Mouse (Mus musculus) MEL (cell line): Measurements from ENCODE around the gene Mob3a. TPM values are rescaled to one million over a fixed set of nuclear protein-coding genes. Genes with fewer than 3 reads are reported as not detected.

Experiments used
- DNase-seq: peaks from one replicate; pipeline ENCODE4 v3.0.0; 2011; ENCODE audit warnings: low read depth, low spot score
- H3K27ac ChIP-seq: 2 replicates; pipeline ENCODE4 v1.5.1; 2012; ENCODE audit warnings: low read depth, mild to moderate bottlenecking, control low read depth, low read length, moderate library complexity; ENCODE audit not compliant: control insufficient read depth
- H3K27me3 ChIP-seq, 2 experiments: fragments of 150-350 bp in 1 of 2; sonication (generic) in 1 of 2; 2 replicates each; pipeline ENCODE4 v1.6.1; 2012; ENCODE audit warnings: low read length in 2 of 2, mild to moderate bottlenecking in 2 of 2, improper control_type of control experiment in 1 of 2, moderate library complexity in 1 of 2; ENCODE audit not compliant: insufficient read depth in 2 of 2, control insufficient read depth in 1 of 2
- H3K36me3 ChIP-seq, 2 experiments: 2 replicates each; pipeline ENCODE4 v1.6.1; 2012 to 2014; ENCODE audit warnings: low read length in 2 of 2, improper control_type of control experiment in 1 of 2, inconsistent platforms in 1 of 2, mild to moderate bottlenecking in 1 of 2; ENCODE audit not compliant: insufficient read depth in 2 of 2, control insufficient read depth in 1 of 2
- H3K4me1 ChIP-seq, 2 experiments: fragments of 150-350 bp in 1 of 2; sonication (generic) in 1 of 2; 2 replicates each; pipeline ENCODE4 v1.6.1; 2012; ENCODE audit warnings: low read length in 2 of 2, improper control_type of control experiment in 1 of 2, mild to moderate bottlenecking in 1 of 2; ENCODE audit not compliant: insufficient read depth in 2 of 2, control insufficient read depth in 1 of 2
- H3K4me3 ChIP-seq, 2 experiments: fragments of 150-350 bp in 1 of 2; sonication (generic) in 1 of 2; 2 replicates each; pipeline ENCODE4 v1.5.1; 2012; ENCODE audit warnings: low read depth in 2 of 2, low read length in 2 of 2, mild to moderate bottlenecking in 2 of 2, moderate library complexity in 2 of 2, control low read depth in 1 of 2, improper control_type of control experiment in 1 of 2; ENCODE audit not compliant: control insufficient read depth in 1 of 2, insufficient read depth in 1 of 2
- H3K79me2 ChIP-seq: 2 replicates; pipeline ENCODE4 v1.6.1; 2012; ENCODE audit warnings: mild to moderate bottlenecking, low read length, moderate library complexity; ENCODE audit not compliant: control insufficient read depth, poor library complexity, insufficient read depth
- H3K9ac ChIP-seq: 2 replicates; pipeline ENCODE4 v1.6.1; 2012; ENCODE audit warnings: low read depth, mild to moderate bottlenecking, control low read depth, low read length, moderate library complexity; ENCODE audit not compliant: control insufficient read depth, poor library complexity, severe bottlenecking
- H3K9me3 ChIP-seq: fragments of 150-350 bp; sonication (generic); replicated peaks from 2 replicates; pipeline ENCODE4 v1.6.1; 2012; ENCODE audit warnings: mild to moderate bottlenecking, low read length, improper control_type of control experiment, moderate library complexity; ENCODE audit not compliant: insufficient read depth
- BHLHE40 ChIP-seq: IDR thresholded peaks from 2 replicates; pipeline ENCODE4 v1.6.1; 2012; ENCODE audit warnings: low read depth, mild to moderate bottlenecking, inconsistent platforms, low read length, improper control_type of control experiment, borderline replicate concordance
- CHD2 ChIP-seq: IDR thresholded peaks from 2 replicates; pipeline ENCODE4 v1.6.1; 2011; ENCODE audit warnings: low read length, improper control_type of control experiment
- CTCF ChIP-seq, 3 experiments: IDR thresholded peaks in 2 of 3; conservative IDR thresholded peaks in 1 of 3; 2 replicates each; pipeline ENCODE4 v1.5.1; 2011 to 2012; ENCODE audit warnings: low read length in 3 of 3, low read depth in 2 of 3, mild to moderate bottlenecking in 2 of 3, improper control_type of control experiment in 1 of 3, inconsistent platforms in 1 of 3, mixed read lengths in 1 of 3, moderate library complexity in 1 of 3; ENCODE audit not compliant: control insufficient read depth in 1 of 3, insufficient read depth in 1 of 3, poor library complexity in 1 of 3, severe bottlenecking in 1 of 3
- E2F4 ChIP-seq: IDR thresholded peaks from 2 replicates; pipeline ENCODE4 v1.6.1; 2011; ENCODE audit warnings: low read depth, low read length, improper control_type of control experiment, borderline replicate concordance
- EP300 ChIP-seq, 2 experiments: IDR thresholded peaks; 2 replicates each; pipeline ENCODE4 v1.6.1; 2011; ENCODE audit warnings: improper control_type of control experiment in 2 of 2, low read length in 2 of 2, low read depth in 1 of 2, mild to moderate bottlenecking in 1 of 2
- GATA1 ChIP-seq: IDR thresholded peaks from 2 replicates; pipeline ENCODE4 v1.6.1; 2011; ENCODE audit warnings: low read depth, low read length, improper control_type of control experiment
- HCFC1 ChIP-seq: IDR thresholded peaks from 2 replicates; pipeline ENCODE4 v1.6.1; 2012; ENCODE audit warnings: low read depth, mild to moderate bottlenecking, inconsistent platforms, low read length, improper control_type of control experiment, moderate library complexity
- JUND ChIP-seq: IDR thresholded peaks from 2 replicates; pipeline ENCODE4 v1.6.1; 2011; ENCODE audit warnings: low read depth, mild to moderate bottlenecking, improper control_type of control experiment, low read length
- MAFK ChIP-seq: IDR thresholded peaks from 2 replicates; pipeline ENCODE4 v1.6.1; 2011; ENCODE audit warnings: low read depth, mild to moderate bottlenecking, low read length, improper control_type of control experiment, borderline replicate concordance
- MAX ChIP-seq: IDR thresholded peaks from 2 replicates; pipeline ENCODE4 v1.6.1; 2011; ENCODE audit warnings: low read length, improper control_type of control experiment
- MAZ ChIP-seq: IDR thresholded peaks from 2 replicates; pipeline ENCODE4 v1.6.1; 2012; ENCODE audit warnings: low read depth, mild to moderate bottlenecking, inconsistent platforms, low read length, improper control_type of control experiment
- MEF2A ChIP-seq: IDR thresholded peaks from 2 replicates; pipeline ENCODE4 v1.6.1; 2014; ENCODE audit warnings: low read depth, mild to moderate bottlenecking, inconsistent platforms, low read length, improper control_type of control experiment; ENCODE audit not compliant: poor library complexity, insufficient replicate concordance, severe bottlenecking; ENCODE audit errors: extremely low read depth
- MXI1 ChIP-seq: IDR thresholded peaks from 2 replicates; pipeline ENCODE4 v1.6.1; 2011; ENCODE audit warnings: mild to moderate bottlenecking, low read depth, low read length, improper control_type of control experiment
- MYB ChIP-seq: IDR thresholded peaks from 2 replicates; pipeline ENCODE4 v1.6.1; 2011; ENCODE audit warnings: mild to moderate bottlenecking, low read depth, low read length, improper control_type of control experiment
- MYC ChIP-seq: IDR thresholded peaks from 2 replicates; pipeline ENCODE4 v1.6.1; 2011; ENCODE audit warnings: low read depth, mild to moderate bottlenecking, low read length, improper control_type of control experiment, moderate library complexity
- NELFE ChIP-seq: IDR thresholded peaks from 2 replicates; pipeline ENCODE4 v1.6.1; 2011; ENCODE audit warnings: low read depth, low read length, improper control_type of control experiment
- NRF1 ChIP-seq: IDR thresholded peaks from 2 replicates; pipeline ENCODE4 v1.6.1; 2014; ENCODE audit warnings: low read depth, mild to moderate bottlenecking, inconsistent platforms, low read length, improper control_type of control experiment, moderate library complexity; ENCODE audit not compliant: poor library complexity, insufficient read depth, severe bottlenecking
- POLR2A ChIP-seq, 2 experiments: IDR thresholded peaks; 2 replicates each; pipeline ENCODE4 v1.6.1; 2011 to 2012; ENCODE audit warnings: low read length in 2 of 2, mild to moderate bottlenecking in 2 of 2, control low read depth in 1 of 2, improper control_type of control experiment in 1 of 2, low read depth in 1 of 2, moderate library complexity in 1 of 2; ENCODE audit not compliant: control insufficient read depth in 1 of 2, insufficient read depth in 1 of 2, poor library complexity in 1 of 2
- POLR2AphosphoS5 ChIP-seq: IDR thresholded peaks from 2 replicates; pipeline ENCODE4 v1.6.1; 2012; ENCODE audit warnings: low read depth, borderline replicate concordance, mild to moderate bottlenecking, inconsistent platforms, low read length, moderate library complexity, mixed read lengths
- SIN3A ChIP-seq: IDR thresholded peaks from 2 replicates; pipeline ENCODE4 v1.6.1; 2012; ENCODE audit warnings: low read length, improper control_type of control experiment, inconsistent platforms
- TAL1 ChIP-seq: IDR thresholded peaks from 2 replicates; pipeline ENCODE4 v1.6.1; 2012; ENCODE audit warnings: mild to moderate bottlenecking, inconsistent platforms, low read length, moderate library complexity, mixed read lengths
- TBP ChIP-seq: IDR thresholded peaks from 2 replicates; pipeline ENCODE4 v1.8.0; 2011; ENCODE audit warnings: low read depth, low read length, improper control_type of control experiment
- UBTF ChIP-seq: IDR thresholded peaks from 2 replicates; pipeline ENCODE4 v1.6.1; 2012; ENCODE audit warnings: low read depth, mild to moderate bottlenecking, inconsistent platforms, low read length, improper control_type of control experiment, moderate library complexity, borderline replicate concordance; ENCODE audit not compliant: insufficient read depth
- USF1 ChIP-seq: IDR thresholded peaks from 2 replicates; pipeline ENCODE4 v1.6.1; 2014; ENCODE audit warnings: low read depth, mild to moderate bottlenecking, inconsistent platforms, low read length, improper control_type of control experiment, moderate library complexity
- USF2 ChIP-seq, 2 experiments: IDR thresholded peaks; 2 replicates each; pipeline ENCODE4 v1.6.1; 2011 to 2012; ENCODE audit warnings: improper control_type of control experiment in 2 of 2, low read length in 2 of 2, borderline replicate concordance in 1 of 2, inconsistent platforms in 1 of 2, low read depth in 1 of 2, mild to moderate bottlenecking in 1 of 2; ENCODE audit not compliant: insufficient read depth in 1 of 2
- ZC3H11A ChIP-seq: IDR thresholded peaks from 2 replicates; pipeline ENCODE4 v1.6.1; 2012; ENCODE audit warnings: low read depth, mild to moderate bottlenecking, inconsistent platforms, low read length, improper control_type of control experiment
- ZKSCAN1 ChIP-seq: IDR thresholded peaks from 2 replicates; pipeline ENCODE4 v1.6.1; 2012; ENCODE audit warnings: low read depth, mild to moderate bottlenecking, inconsistent platforms, low read length, improper control_type of control experiment, moderate library complexity
- ZMIZ1 ChIP-seq: IDR thresholded peaks from 2 replicates; pipeline ENCODE4 v1.6.1; 2012; ENCODE audit warnings: low read depth, mild to moderate bottlenecking, inconsistent platforms, low read length, improper control_type of control experiment, moderate library complexity
- polyA plus RNA-seq, 2 experiments: library from polyadenylated mRNA; stranded (reverse) in 1 of 2; unstranded in 1 of 2; fragments of >175 nt in 1 of 2; fragments of >200 nt in 1 of 2; gene quantifications; 2 replicates each; pipeline versions ENCODE4 v1.2.1 to v1.2.4; 2012; ENCODE audit warnings: low replicate concordance in 2 of 2, low read depth in 1 of 2; ENCODE audit not compliant: insufficient read length in 2 of 2, insufficient read depth in 1 of 2, missing spikeins in 1 of 2
- total RNA-seq: library from RNA; depleted of rRNA; stranded (reverse); fragments of 300-350 nt; gene quantifications from 2 replicates; pipeline ENCODE4 v1.2.3, GENCODE M21; 2012

Mob3a gene
- total and polyA plus RNA-seq, 3 experiments, result 38.3 to 63.4 TPM; not detected in 1

DNA sequence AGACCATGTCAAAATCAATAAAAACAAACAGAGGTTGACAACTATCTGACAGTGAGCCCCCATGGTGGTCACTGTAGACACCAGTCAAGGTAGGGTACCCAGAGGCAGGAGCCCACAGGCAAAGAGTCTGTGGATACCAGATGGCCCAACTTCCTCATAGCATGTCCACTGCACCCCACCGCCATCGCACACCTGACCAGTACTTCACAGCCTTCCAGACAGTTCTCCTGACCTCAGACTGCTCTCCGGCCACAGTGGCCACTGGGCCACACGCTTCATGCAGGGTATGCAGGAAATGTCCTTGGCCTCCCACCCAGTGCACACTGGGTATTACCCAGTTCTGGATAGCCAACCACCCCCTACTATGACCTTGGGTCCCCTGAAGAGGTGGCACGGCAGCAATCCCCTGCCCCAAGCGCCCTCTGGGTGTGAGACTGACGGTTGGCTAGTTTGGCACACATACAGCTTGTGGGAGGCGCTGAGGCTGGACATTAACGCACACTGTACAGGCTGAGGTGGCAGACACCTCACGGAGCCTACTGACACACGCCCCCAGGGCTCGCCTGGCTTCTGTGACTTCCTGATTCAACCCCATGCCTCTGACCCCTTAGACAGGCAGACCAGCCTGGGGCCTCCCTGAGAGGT, 8.3 kb downstream of the Mob3a start:
- Histone ChIP-seq H3K4me3 (no peak overlapping the region), H3K36me3 (peaks cover 0 to 44% of the 10 kb centered on the region in 2 experiments; a peak in 2 of 4 replicates)

DNA sequence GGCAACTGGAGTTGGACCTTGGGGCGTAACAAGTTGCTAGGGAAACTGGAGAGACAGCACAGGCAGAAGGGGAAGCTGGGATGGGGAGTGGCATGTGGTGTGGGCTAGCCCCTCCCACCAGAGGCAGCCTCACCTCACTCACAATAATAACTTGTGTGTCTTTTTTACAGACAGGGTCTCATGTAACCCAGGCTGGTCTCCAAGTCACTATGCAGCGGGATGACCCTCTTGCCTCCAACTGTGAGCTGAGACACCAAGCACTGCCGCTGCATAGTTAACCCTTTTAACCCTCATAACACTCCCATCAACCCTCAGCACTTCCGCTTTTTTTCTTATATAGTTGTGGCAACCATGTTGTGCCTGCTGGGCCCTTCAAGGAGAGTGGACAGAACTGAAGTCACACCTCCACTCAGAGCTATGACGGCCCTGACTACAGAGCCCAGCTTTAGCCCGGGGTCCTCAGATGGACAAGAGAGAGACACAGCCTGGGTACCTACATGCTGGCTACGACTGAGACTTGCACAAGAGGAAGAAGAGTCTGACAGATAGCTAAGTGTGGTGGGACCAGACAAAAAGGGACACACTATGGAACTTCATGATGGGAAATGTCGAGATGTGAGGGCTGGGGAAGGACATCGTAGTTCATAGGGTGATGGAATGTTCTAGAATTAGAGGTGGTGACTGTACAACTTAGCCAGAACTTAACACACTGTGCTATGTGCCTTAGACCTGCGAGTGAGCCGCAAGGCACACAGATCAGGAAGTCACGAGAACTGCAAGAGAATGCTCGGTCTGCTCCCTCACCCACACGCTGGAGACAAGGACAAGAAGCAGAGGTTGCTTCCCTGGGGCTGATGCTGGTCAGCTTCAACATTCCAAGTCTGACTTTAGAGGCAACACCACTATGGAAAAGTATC, 9.3 kb downstream of the Mob3a start:
- no peaks in the 10 kb centered on the region for H3K27me3 ChIP-seq
- no peaks in the 10 kb centered on the region for H3K9me3 ChIP-seq
- H3K79me2 ChIP-seq, result no peaks in the 10 kb centered on the region; the same call in none of the 2 replicates
- peak; percentile 91 for DNase-seq
- H3K4me1 ChIP-seq, result peaks cover 23 to 55% of the 10 kb centered on the region in 2 experiments
- H3K36me3 ChIP-seq, result peaks cover 0 to 40% of the 10 kb centered on the region in 2 experiments; a peak in 2 of 4 replicates
- peak overlapping the region; percentile 55 for H3K9ac ChIP-seq
- H3K27ac ChIP-seq, result peak overlapping the region; percentile 74
- H3K4me3 ChIP-seq, result peak overlapping the region; percentile 37 to 45
- peak; percentile 83; the same call in 1 of the 2 replicates for TF ChIP-seq MXI1
- TF ChIP-seq TBP, result 0 out of 2 replicates have a peak, but pooled peaks have one; percentile 38
- no peak for TF ChIP-seq MYB
- peak; percentile 13 to 44; a peak in 2 of 4 replicates for TF ChIP-seq EP300 (IDR thresholded peaks at IDR 0.05; ENCODE audit: low read depth in 1 of 2, low read length in 2 of 2)
- no peak for TF ChIP-seq GATA1
- no peak for TF ChIP-seq MEF2A
- no peak for TF ChIP-seq TAL1
- TF ChIP-seq MAX, result peak; percentile 45; the same call in 1 of the 2 replicates
- peak; percentile 83 for TF ChIP-seq MYC
- TF ChIP-seq NRF1, result no peak
- TF ChIP-seq USF2 (IDR thresholded peaks at IDR 0.05; ENCODE audit: borderline replicate concordance in 1 of 2, insufficient read depth in 1 of 2, low read depth in 1 of 2, low read length in 2 of 2), result no peak
- TF ChIP-seq HCFC1, result peak; percentile 70
- peak; percentile 45; the same call in 1 of the 2 replicates for TF ChIP-seq MAZ
- no peak for TF ChIP-seq MAFK
- TF ChIP-seq E2F4, result no peak
- TF ChIP-seq NELFE, result peak; percentile 35; the same call in 1 of the 2 replicates
- TF ChIP-seq CTCF (IDR thresholded peaks at IDR 0.05 in 2 of 3, conservative IDR thresholded peaks at IDR 0.05 in 1 of 3; ENCODE audit: control insufficient read depth in 1 of 3, insufficient read depth in 1 of 3, low read depth in 2 of 3, low read length in 3 of 3, poor library complexity in 1 of 3, severe bottlenecking in 1 of 3), result no peak
- 0 out of 2 replicates have a peak, but pooled peaks have one; percentile 43 for TF ChIP-seq ZMIZ1
- TF ChIP-seq SIN3A, result peak; percentile 80
- TF ChIP-seq CHD2, result no peak; the same call in 1 of the 2 replicates

More for the DNA sequence above, 8.3 kb downstream of the Mob3a start:
- H3K27ac ChIP-seq, result peak overlapping the region; percentile 74
- H3K27me3 ChIP-seq, result no peaks in the 10 kb centered on the region
- peak overlapping the region; percentile 12; the same call in 1 of the 2 replicates for H3K9ac ChIP-seq
- H3K9me3 ChIP-seq, result no peaks in the 10 kb centered on the region
- no peaks in the 10 kb centered on the region; the same call in none of the 2 replicates for H3K79me2 ChIP-seq
- peaks cover 28 to 65% of the 10 kb centered on the region in 2 experiments for H3K4me1 ChIP-seq
- no peak for TF ChIP-seq CTCF (IDR thresholded peaks at IDR 0.05 in 2 of 3, conservative IDR thresholded peaks at IDR 0.05 in 1 of 3; ENCODE audit: control insufficient read depth in 1 of 3, insufficient read depth in 1 of 3, low read depth in 2 of 3, low read length in 3 of 3, poor library complexity in 1 of 3, severe bottlenecking in 1 of 3)
- no peak for TF ChIP-seq USF2 (IDR thresholded peaks at IDR 0.05; ENCODE audit: borderline replicate concordance in 1 of 2, insufficient read depth in 1 of 2, low read depth in 1 of 2, low read length in 2 of 2)
- TF ChIP-seq NRF1, result no peak
- no peak; the same call in 1 of the 2 replicates for TF ChIP-seq NELFE
- TF ChIP-seq USF1, result no peak
- no peak for TF ChIP-seq E2F4
- TF ChIP-seq HCFC1, result no peak
- TF ChIP-seq UBTF, result no peak
- TF ChIP-seq ZKSCAN1, result no peak
- no peak for TF ChIP-seq MYB
- TF ChIP-seq POLR2AphosphoS5, result no peak
- no peak for TF ChIP-seq JUND
- no peak for TF ChIP-seq ZC3H11A
- TF ChIP-seq ZMIZ1, result no peak
- no peak for TF ChIP-seq TAL1
- TF ChIP-seq POLR2A (IDR thresholded peaks at IDR 0.05; ENCODE audit: control insufficient read depth in 1 of 2, insufficient read depth in 1 of 2, low read depth in 1 of 2, low read length in 2 of 2, poor library complexity in 1 of 2), result no peak
- no peak for TF ChIP-seq BHLHE40
- no peak for DNase-seq
